Mouse (Mus musculus) midbrain, embryonic 12.5 days (tissue): ENCODE data around the gene 2200002D01Rik. TPM values are rescaled to one million over a fixed set of nuclear protein-coding genes. Genes with fewer than 3 reads are reported as not detected.

Experiments
- ATAC-seq: fragments of 200-750 bp; cut with Nextera tagmentation; 2 replicates; pipeline ENCODE4 v1.8.0; 2017; ENCODE audit warnings: low read depth, moderate TSS enrichment, moderate library complexity; ENCODE audit not compliant: low FRiP score
- H3K27ac ChIP-seq: fragments of 300-500 bp; sonication (generic); replicated peaks from 2 replicates; pipeline ENCODE4 v1.5.1; 2016; ENCODE audit warnings: mild to moderate bottlenecking
- H3K27me3 ChIP-seq: fragments of 300-500 bp; sonication (generic); 2 replicates; pipeline ENCODE4 v1.6.1; 2016; ENCODE audit warnings: mild to moderate bottlenecking
- H3K36me3 ChIP-seq: fragments of 300-500 bp; sonication (generic); 2 replicates; pipeline ENCODE4 v1.6.1; 2016
- H3K4me1 ChIP-seq: fragments of 300-500 bp; sonication (generic); 2 replicates; pipeline ENCODE4 v1.6.1; 2016
- H3K4me2 ChIP-seq: fragments of 300-500 bp; sonication (generic); replicated peaks from 2 replicates; pipeline ENCODE4 v1.6.1; 2016; ENCODE audit warnings: mild to moderate bottlenecking, moderate library complexity
- H3K4me3 ChIP-seq: fragments of 300-500 bp; sonication (generic); 2 replicates; pipeline ENCODE4 v1.5.1; 2016; ENCODE audit warnings: mild to moderate bottlenecking
- H3K9ac ChIP-seq: fragments of 300-500 bp; sonication (generic); replicated peaks from 2 replicates; pipeline ENCODE4 v1.6.1; 2016; ENCODE audit warnings: mild to moderate bottlenecking, moderate library complexity
- H3K9me3 ChIP-seq: fragments of 300-500 bp; sonication (generic); 2 replicates; pipeline ENCODE4 v1.6.1; 2016; ENCODE audit warnings: mild to moderate bottlenecking
- WGBS: fragments of 180-500 bp; shearing (Covaris S2); methylation state at CpG from one replicate; pipeline ENCODE4 v1.1.7; 2016; 5-methylcytosine and 5-hydroxymethylcytosine counted together
- polyA plus RNA-seq: library from polyadenylated mRNA; unstranded; fragments of >200 nt; fragmentation: Nextera tagmentation; extraction: Ambion mirVana; gene quantifications from 2 replicates; pipeline ENCODE4 v1.2.1, GENCODE M21; 2016

Gene 2200002D01Rik
- polyA plus RNA-seq, 1 experiment from 2014 or later = 2.1 TPM

GRCm38 (mm10) chr7:29202577-29202976 is 45.7 kb downstream of the 2200002D01Rik start:
- H3K27me3 ChIP-seq = no peaks in the 10 kb centered on the region
- WGBS = 88% methylated on average over 6 of the region's 6 CpGs
- H3K27ac ChIP-seq = no peak overlapping the region
- H3K4me2 ChIP-seq = no peak overlapping the region
- H3K9ac ChIP-seq = no peak overlapping the region
- H3K4me3 ChIP-seq = no peak overlapping the region
- no peaks in the 10 kb centered on the region for H3K9me3 ChIP-seq
- no peaks in the 10 kb centered on the region for H3K4me1 ChIP-seq
- H3K36me3 ChIP-seq = no peaks in the 10 kb centered on the region
- ATAC-seq = no peak

Other genes starting within 250 kb of the 2200002D01Rik start
- 2.8 TPM in 2 replicates for gene Ryr1, start 123.3 kb downstream of the 2200002D01Rik start, polyA plus RNA-seq
- gene Rasgrp4, start 113.6 kb downstream of the 2200002D01Rik start, polyA plus RNA-seq = 0.63 and 0.71 TPM in 2 replicates
- gene Fam98c, start 92.2 kb downstream of the 2200002D01Rik start, polyA plus RNA-seq = 17.4 and 20.4 TPM in 2 replicates
- gene Ggn, start 78.3 kb downstream of the 2200002D01Rik start, polyA plus RNA-seq = 0.78 and 0.85 TPM in 2 replicates
- 6.1 and 6.8 TPM in 2 replicates for gene Spred3, start 78.1 kb downstream of the 2200002D01Rik start, polyA plus RNA-seq
- gene Psmd8, start 67.8 kb downstream of the 2200002D01Rik start, polyA plus RNA-seq = 291 and 305 TPM in 2 replicates
- 0.82 and 0.96 TPM in 2 replicates for gene Catsperg1, start 34.4 kb downstream of the 2200002D01Rik start, polyA plus RNA-seq
- 0.54 and 0.65 TPM in 2 replicates for gene Kcnk6, start 16.0 kb downstream of the 2200002D01Rik start, polyA plus RNA-seq
- gene Yif1b, start 10.1 kb downstream of the 2200002D01Rik start, polyA plus RNA-seq = 72.5 and 83.2 TPM in 2 replicates
- 23.8 and 25.7 TPM in 2 replicates for gene Spint2, start 33.4 kb upstream of the 2200002D01Rik start, polyA plus RNA-seq
- gene Ppp1r14a, start 40.8 kb upstream of the 2200002D01Rik start, polyA plus RNA-seq = 19.2 and 20.0 TPM in 2 replicates
- 115 and 119 TPM in 2 replicates for gene Dpf1, start 55.5 kb upstream of the 2200002D01Rik start, polyA plus RNA-seq